Mouse (Mus musculus): ENCODE results near the gene Mpped1. TPM values are rescaled to one million over a fixed set of nuclear protein-coding genes. Genes with fewer than 3 reads are reported as not detected.

The Mpped1 gene
- polyA plus RNA-seq, 1 experiment from 2014 or later = not detected

- no peak overlapping the region for H3K4me3 ChIP-seq (ENCODE audit: inconsistent target)
- H3K27ac ChIP-seq = no peak overlapping the region
- H3K36me3 ChIP-seq (ENCODE audit: inconsistent target) = no peaks in the 10 kb centered on the region
- no peaks in the 10 kb centered on the region for H3K79me2 ChIP-seq (ENCODE audit: inconsistent target)
- WGBS (ENCODE audit: missing documents) = 92% methylated on average over 15 of the region's 15 CpGs
Observed at GRCm38 (mm10) chr15:83892871-83893270, 113.6 kb downstream of the Mpped1 start.

GRCm38 (mm10) chr15:83894261-83894660 lies 115.0 kb downstream of the Mpped1 start:
- no peaks in the 10 kb centered on the region for H3K79me2 ChIP-seq (ENCODE audit: inconsistent target)
- H3K27ac ChIP-seq = no peak overlapping the region
- no peak overlapping the region for H3K4me3 ChIP-seq (ENCODE audit: inconsistent target)
- no peaks in the 10 kb centered on the region for H3K36me3 ChIP-seq (ENCODE audit: inconsistent target)
- WGBS (ENCODE audit: missing documents) = 75% methylated on average over 7 of the region's 7 CpGs

GRCm38 (mm10) chr15:83896011-83896410 lies 116.7 kb downstream of the Mpped1 start:
- no peaks in the 10 kb centered on the region for H3K36me3 ChIP-seq (ENCODE audit: inconsistent target)
- 45% methylated on average over 9 of the region's 9 CpGs for WGBS (ENCODE audit: missing documents)
- no peak overlapping the region for H3K4me3 ChIP-seq (ENCODE audit: inconsistent target)
- H3K79me2 ChIP-seq (ENCODE audit: inconsistent target) = no peaks in the 10 kb centered on the region
- no peak overlapping the region for H3K27ac ChIP-seq

- Histone ChIP-seq H3K36me3 (ENCODE audit: inconsistent target) (no peaks in the 10 kb centered on the region), H3K4me3 (ENCODE audit: inconsistent target) (no peak overlapping the region), H3K79me2 (ENCODE audit: inconsistent target) (no peaks in the 10 kb centered on the region), H3K27ac (no peak overlapping the region)
- whole genome bisulfite sequencing (ENCODE audit: missing documents) = 72% methylated on average over 9 of the region's 9 CpGs
Observed at GRCm38 (mm10) chr15:83897286-83897685, 118.0 kb downstream of the Mpped1 start.

- Histone ChIP-seq H3K27ac (no peak overlapping the region), H3K79me2 (ENCODE audit: inconsistent target) (no peaks in the 10 kb centered on the region), H3K4me3 (ENCODE audit: inconsistent target) (no peak overlapping the region), H3K36me3 (ENCODE audit: inconsistent target) (no peaks in the 10 kb centered on the region)
- WGBS (ENCODE audit: missing documents) = 76% methylated on average over 10 of the region's 13 CpGs
Observed at GRCm38 (mm10) chr15:83906472-83906871, 127.2 kb downstream of the Mpped1 start.

Other genes starting within 250 kb of the Mpped1 start
- gene Tspo, start 215.9 kb upstream of the Mpped1 start, polyA plus RNA-seq (2018) = 37.4 to 252 TPM (median 187 TPM) in 3 replicates
- gene Mcat, start 215.7 kb upstream of the Mpped1 start, polyA plus RNA-seq (2018) = 6.9 to 13.0 TPM (median 12.2 TPM) in 3 replicates
- 8.4 to 16.8 TPM (median 8.8 TPM) in 3 replicates for gene Ttll12, start 184.3 kb upstream of the Mpped1 start, polyA plus RNA-seq (2018)
- not detected in 3 replicates for gene Scube1, start 54.4 kb upstream of the Mpped1 start, polyA plus RNA-seq (2018)